Mouse (Mus musculus): Measurements from ENCODE around the gene Kifc3. TPM values are rescaled to one million over a fixed set of nuclear protein-coding genes. Genes with fewer than 3 reads are reported as not detected.
A peak's percentile ranks its signal among the peaks of the same experiment; 100 is the strongest.

Kifc3 gene
- polyA plus RNA-seq, 1 experiment from 2014 or later: 46.2 TPM

DNA sequence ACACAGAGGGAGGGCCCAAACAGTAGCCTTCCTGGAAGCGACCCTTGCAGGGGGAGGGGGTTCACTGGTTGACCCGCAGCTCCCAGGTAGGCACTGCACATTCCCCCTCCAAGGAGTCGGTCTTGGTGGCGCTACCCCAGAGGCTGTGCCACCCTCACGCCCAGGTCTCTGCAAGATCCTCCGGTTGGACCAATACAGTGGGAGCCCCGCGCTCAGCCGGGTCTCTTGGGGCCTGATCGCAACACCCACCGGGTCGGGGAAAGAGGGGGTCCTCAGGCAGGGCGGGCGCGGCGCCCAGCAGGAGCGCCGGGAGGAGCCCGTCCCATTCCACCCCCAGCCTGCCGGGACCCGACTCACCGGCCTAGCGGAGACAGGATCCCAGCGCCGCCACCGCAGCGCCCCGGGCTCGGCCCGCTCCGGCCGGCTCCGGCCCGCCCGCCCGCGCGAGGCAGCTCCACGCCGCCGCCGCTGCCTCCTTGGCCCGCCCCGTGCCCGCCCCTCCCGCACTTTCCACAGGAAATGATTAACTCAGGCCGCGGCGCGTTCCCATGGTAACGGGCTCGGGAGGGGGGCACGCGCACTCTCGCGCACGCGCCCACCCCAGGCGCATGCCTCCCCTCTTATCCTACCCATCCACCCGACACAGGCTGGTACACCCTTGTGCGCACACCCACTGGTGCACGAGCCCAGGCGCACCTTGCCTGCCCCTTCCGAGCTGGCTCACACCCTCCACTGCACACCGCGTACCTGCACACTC lies 60.4 kb downstream of the Kifc3 start:
- peak overlapping the region; percentile 76 for H3K9ac ChIP-seq (ENCODE audit: low read depth, low read length)
- H3K4me3 ChIP-seq (replicated peaks; ENCODE audit: low read depth, low read length): peak overlapping the region; percentile 58
- H3K4me1 ChIP-seq (replicated peaks; ENCODE audit: insufficient read depth, low read length): peaks cover 35% of the 10 kb centered on the region
- H3K4me2 ChIP-seq (ENCODE audit: low read length): peak overlapping the region; percentile 81
- peak; percentile 75 for DNase-seq (ENCODE audit: low spot score)
- no peaks in the 10 kb centered on the region for H3K36me3 ChIP-seq (ENCODE audit: insufficient read depth, low read length)
- peak overlapping the region; percentile 88 for H3K27ac ChIP-seq
- no peaks in the 10 kb centered on the region for H3K9me3 ChIP-seq (replicated peaks; ENCODE audit: low read length)
- ATAC-seq (replicated peaks; ENCODE audit: low FRiP score, low read depth): peak; percentile 61
- no peaks in the 10 kb centered on the region for H3K27me3 ChIP-seq (ENCODE audit: insufficient read depth, low read length)
- 1% methylated on average over 50 of the region's 66 CpGs for WGBS
- no peak for TF ChIP-seq CTCF (IDR thresholded peaks at IDR 0.05; ENCODE audit: low read depth)

DNA sequence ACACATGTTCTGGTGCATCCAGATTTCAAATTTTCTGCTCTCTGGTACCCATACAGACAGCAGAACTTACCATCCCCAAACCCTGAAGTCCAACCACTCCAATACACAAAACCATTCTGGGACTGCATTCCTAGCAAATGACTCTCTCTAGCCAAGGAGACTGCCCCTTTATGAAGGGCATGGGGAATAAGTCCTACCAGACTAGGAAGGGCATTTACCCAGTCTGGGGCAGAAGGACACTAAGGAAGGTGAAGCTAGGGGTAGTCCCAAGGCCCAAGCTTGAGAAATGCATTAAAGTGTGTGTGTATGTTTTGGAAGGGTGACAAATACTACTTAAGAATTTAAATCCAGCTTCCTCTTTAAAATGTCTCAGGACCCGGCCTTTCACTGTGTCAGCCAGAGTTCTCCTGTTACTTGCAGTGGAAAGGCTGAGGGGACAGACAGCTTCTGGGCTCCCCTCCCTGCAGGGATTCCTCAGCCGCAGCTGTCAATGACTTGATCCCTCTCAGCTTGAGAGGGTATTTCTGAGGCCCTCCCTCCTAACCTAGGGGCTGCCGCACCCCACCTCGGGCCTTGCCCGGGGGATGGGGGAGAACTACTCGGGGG lies 61.0 kb downstream of the Kifc3 start:
- ATAC-seq (replicated peaks; ENCODE audit: low FRiP score, low read depth) (peak; percentile 3; the same call in 1 of the 2 replicates), DNase-seq (ENCODE audit: low spot score) (peak; percentile 95)
- Histone ChIP-seq H3K9me3 (replicated peaks; ENCODE audit: low read length) (no peaks in the 10 kb centered on the region), H3K9ac (ENCODE audit: low read depth, low read length) (peak overlapping the region; percentile 76), H3K27ac (peak overlapping the region; percentile 88), H3K4me3 (replicated peaks; ENCODE audit: low read depth, low read length) (peak overlapping the region; percentile 58), H3K4me2 (ENCODE audit: low read length) (peak overlapping the region; percentile 81), H3K4me1 (replicated peaks; ENCODE audit: insufficient read depth, low read length) (peaks cover 41% of the 10 kb centered on the region), H3K27me3 (ENCODE audit: insufficient read depth, low read length) (no peaks in the 10 kb centered on the region), H3K36me3 (ENCODE audit: insufficient read depth, low read length) (no peaks in the 10 kb centered on the region)
- under 1% methylated on average over 6 of the region's 6 CpGs for WGBS
- no peak for TF ChIP-seq CTCF (IDR thresholded peaks at IDR 0.05; ENCODE audit: low read depth)

DNA sequence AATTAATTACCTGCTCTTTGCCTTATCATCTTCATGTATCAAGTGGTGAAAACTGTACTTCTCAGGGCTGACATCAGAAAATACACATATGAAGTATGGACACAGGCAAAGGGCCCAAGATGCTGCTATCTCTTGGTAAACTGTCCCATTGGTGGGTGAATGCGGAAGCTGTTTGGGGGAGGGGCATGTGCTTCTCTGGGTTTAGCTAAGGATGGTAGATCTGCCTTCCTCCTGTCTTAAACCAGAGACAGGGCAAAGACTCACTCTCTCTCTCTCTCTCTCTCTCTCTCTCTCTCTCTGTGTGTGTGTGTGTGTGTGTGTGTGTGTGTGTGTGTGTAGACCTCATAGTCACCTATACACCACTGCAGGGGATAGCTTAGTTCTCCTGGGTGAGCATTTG lies 61.6 kb downstream of the Kifc3 start:
- 80% methylated on average over 1 of the region's 1 CpGs for WGBS
- Histone ChIP-seq H3K36me3 (ENCODE audit: insufficient read depth, low read length) (no peaks in the 10 kb centered on the region), H3K27ac (peak overlapping the region; percentile 88), H3K4me2 (ENCODE audit: low read length) (peak overlapping the region; percentile 81), H3K9me3 (replicated peaks; ENCODE audit: low read length) (no peaks in the 10 kb centered on the region), H3K9ac (ENCODE audit: low read depth, low read length) (no peak overlapping the region; the same call in 1 of the 2 replicates), H3K27me3 (ENCODE audit: insufficient read depth, low read length) (no peaks in the 10 kb centered on the region), H3K4me1 (replicated peaks; ENCODE audit: insufficient read depth, low read length) (peaks cover 41% of the 10 kb centered on the region), H3K4me3 (replicated peaks; ENCODE audit: low read depth, low read length) (peak overlapping the region; percentile 58; the same call in 1 of the 2 replicates)
- DNase-seq (ENCODE audit: low spot score) (no peak), ATAC-seq (replicated peaks; ENCODE audit: low FRiP score, low read depth) (no peak)
- no peak for TF ChIP-seq CTCF (IDR thresholded peaks at IDR 0.05; ENCODE audit: low read depth)

DNA sequence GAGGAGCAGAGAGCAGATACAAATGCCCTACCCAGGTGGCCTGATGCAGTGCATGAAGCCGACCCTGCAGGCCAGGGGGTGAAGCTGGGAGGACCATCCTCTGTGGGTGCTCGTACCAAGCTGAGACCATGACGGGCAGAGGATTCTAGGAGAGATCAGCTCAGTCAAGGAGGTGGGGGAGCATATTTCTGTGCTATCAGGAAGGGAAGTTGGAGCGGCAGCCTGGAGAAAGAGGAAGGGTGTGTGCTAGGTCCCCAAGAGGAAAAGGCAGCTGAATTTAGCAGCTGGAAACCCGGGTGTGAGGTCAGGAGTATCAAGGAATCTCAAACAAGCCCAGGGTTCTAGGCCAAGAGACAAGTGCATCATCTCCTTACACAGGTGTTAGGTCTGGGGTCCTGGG lies 62.1 kb downstream of the Kifc3 start:
- ATAC-seq (replicated peaks; ENCODE audit: low FRiP score, low read depth) (no peak), DNase-seq (ENCODE audit: low spot score) (peak; percentile 24)
- no peak for TF ChIP-seq CTCF (IDR thresholded peaks at IDR 0.05; ENCODE audit: low read depth)
- 59% methylated on average over 5 of the region's 5 CpGs for WGBS
- Histone ChIP-seq H3K36me3 (ENCODE audit: insufficient read depth, low read length) (no peaks in the 10 kb centered on the region), H3K4me2 (ENCODE audit: low read length) (peak overlapping the region; percentile 81), H3K4me3 (replicated peaks; ENCODE audit: low read depth, low read length) (no peak overlapping the region), H3K9ac (ENCODE audit: low read depth, low read length) (peak overlapping the region; percentile 8; the same call in 1 of the 2 replicates), H3K27me3 (ENCODE audit: insufficient read depth, low read length) (no peaks in the 10 kb centered on the region), H3K4me1 (replicated peaks; ENCODE audit: insufficient read depth, low read length) (peaks cover 41% of the 10 kb centered on the region), H3K9me3 (replicated peaks; ENCODE audit: low read length) (no peaks in the 10 kb centered on the region), H3K27ac (no peak overlapping the region)

DNA sequence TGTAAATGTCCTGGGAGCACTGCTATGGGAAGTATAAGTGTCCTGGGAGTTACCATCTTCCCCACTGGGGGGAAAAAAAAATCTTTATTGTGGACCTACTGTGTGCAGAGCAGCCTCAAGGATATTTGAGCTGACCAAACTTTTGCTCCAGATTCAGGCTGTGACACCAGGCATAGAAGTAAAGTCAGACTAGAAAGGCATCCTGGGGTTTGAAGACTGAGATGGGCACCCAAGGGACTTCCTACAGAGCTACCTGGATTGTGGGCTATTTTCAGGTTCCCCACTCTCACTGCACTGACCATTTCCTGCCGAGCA lies 63.6 kb downstream of the Kifc3 start:
- Histone ChIP-seq H3K4me2 (ENCODE audit: low read length) (no peak overlapping the region), H3K4me1 (replicated peaks; ENCODE audit: insufficient read depth, low read length) (peaks cover 41% of the 10 kb centered on the region), H3K4me3 (replicated peaks; ENCODE audit: low read depth, low read length) (no peak overlapping the region), H3K9me3 (replicated peaks; ENCODE audit: low read length) (no peaks in the 10 kb centered on the region), H3K9ac (ENCODE audit: low read depth, low read length) (no peak overlapping the region), H3K27me3 (ENCODE audit: insufficient read depth, low read length) (no peaks in the 10 kb centered on the region), H3K36me3 (ENCODE audit: insufficient read depth, low read length) (0 out of 2 replicates have a peak, but pooled peaks cover 6% of the 10 kb centered on the region), H3K27ac (no peak overlapping the region)
- 55% methylated on average over 1 of the region's 1 CpGs for WGBS
- no peak for DNase-seq (ENCODE audit: low spot score)
- ATAC-seq (replicated peaks; ENCODE audit: low FRiP score, low read depth): no peak
- no peak for TF ChIP-seq CTCF (IDR thresholded peaks at IDR 0.05; ENCODE audit: low read depth)

DNA sequence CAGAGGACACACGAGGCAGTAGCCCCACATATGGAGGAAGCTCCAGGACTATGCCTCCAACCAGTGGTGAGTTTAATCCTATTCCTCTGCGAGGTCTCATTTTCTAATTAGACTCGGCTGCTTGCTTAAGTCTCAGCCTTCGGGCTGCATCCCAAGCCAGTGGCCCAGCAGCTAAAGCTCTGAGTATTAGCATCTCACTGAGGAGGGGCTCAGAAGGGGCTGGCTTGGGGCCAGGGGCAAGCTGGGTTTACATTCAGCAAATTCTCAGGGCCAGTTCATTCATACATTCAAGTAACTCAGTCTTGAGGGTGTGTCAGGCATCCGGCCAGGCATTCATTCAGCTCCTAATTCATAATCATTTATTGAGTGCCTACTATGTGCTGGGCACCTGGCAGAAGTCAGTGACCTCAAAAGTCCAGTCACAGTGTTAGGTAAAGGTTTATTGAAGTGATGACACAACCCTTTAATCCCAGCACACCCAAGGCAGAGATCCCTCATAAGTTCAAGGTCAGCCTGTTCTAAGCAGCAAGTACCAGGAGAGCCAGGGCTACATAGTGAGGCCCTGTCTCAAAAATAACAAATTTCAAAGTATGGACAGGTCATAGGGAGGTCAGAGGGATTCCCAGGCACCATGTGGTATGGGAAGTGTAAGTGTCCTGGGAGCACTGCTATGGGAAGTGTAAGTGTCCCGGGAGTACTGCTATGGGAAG lies 64.1 kb downstream of the Kifc3 start:
- Histone ChIP-seq H3K9ac (ENCODE audit: low read depth, low read length) (0 out of 2 replicates have a peak overlapping the region, but pooled peaks have one; percentile 46), H3K9me3 (replicated peaks; ENCODE audit: low read length) (no peaks in the 10 kb centered on the region), H3K4me1 (replicated peaks; ENCODE audit: insufficient read depth, low read length) (peaks cover 41% of the 10 kb centered on the region), H3K36me3 (ENCODE audit: insufficient read depth, low read length) (0 out of 2 replicates have a peak, but pooled peaks cover 7% of the 10 kb centered on the region), H3K27me3 (ENCODE audit: insufficient read depth, low read length) (no peaks in the 10 kb centered on the region), H3K4me3 (replicated peaks; ENCODE audit: low read depth, low read length) (peak overlapping the region; percentile 23; the same call in 1 of the 2 replicates), H3K4me2 (ENCODE audit: low read length) (peak overlapping the region; percentile 62), H3K27ac (peak overlapping the region; percentile 28; the same call in 1 of the 2 replicates)
- DNase-seq (ENCODE audit: low spot score): peak; percentile 37
- WGBS: 32% methylated on average over 6 of the region's 6 CpGs
- no peak for ATAC-seq (replicated peaks; ENCODE audit: low FRiP score, low read depth)
- no peak for TF ChIP-seq CTCF (IDR thresholded peaks at IDR 0.05; ENCODE audit: low read depth)
